Mouse (Mus musculus) CH12.LX (cell line): ENCODE measurements at regions not wholly inside any gene's neighbourhood (a gene's known extent, or its start where the extent isn't known, plus 50 kb on each side); places are given as distances from the start of the nearest gene placed in this dataset.

Source experiments
- CTCF ChIP-seq, 2 experiments: IDR thresholded peaks in 1 of 2; conservative IDR thresholded peaks in 1 of 2; 2 replicates each; pipeline ENCODE4 v1.5.1; 2011 to 2012; ENCODE audit warnings: low read depth in 2 of 2, low read length in 2 of 2, improper control_type of control experiment in 1 of 2, inconsistent platforms in 1 of 2, mild to moderate bottlenecking in 1 of 2, moderate library complexity in 1 of 2
- E2F4 ChIP-seq: IDR thresholded peaks from 2 replicates; pipeline ENCODE4 v1.6.1; 2011; ENCODE audit warnings: low read depth, low read length, improper control_type of control experiment; ENCODE audit not compliant: insufficient replicate concordance
- EP300 ChIP-seq: IDR thresholded peaks from 2 replicates; pipeline ENCODE4 v1.6.1; 2011; ENCODE audit warnings: low read length, improper control_type of control experiment
- ETS1 ChIP-seq: conservative IDR thresholded peaks from 2 replicates; pipeline ENCODE4 v1.6.1; 2012; ENCODE audit warnings: low read depth, mild to moderate bottlenecking, inconsistent platforms, low read length, improper control_type of control experiment, moderate library complexity
- HCFC1 ChIP-seq: IDR thresholded peaks from 2 replicates; pipeline ENCODE4 v1.6.1; 2012; ENCODE audit warnings: low read depth, mild to moderate bottlenecking, inconsistent platforms, low read length, improper control_type of control experiment
- MAFK ChIP-seq: IDR thresholded peaks from 2 replicates; pipeline ENCODE4 v1.6.1; 2011; ENCODE audit warnings: low read length, improper control_type of control experiment; ENCODE audit not compliant: insufficient replicate concordance
- NRF1 ChIP-seq: IDR thresholded peaks from 2 replicates; pipeline ENCODE4 v1.6.1; 2014; ENCODE audit warnings: low read depth, mild to moderate bottlenecking, inconsistent platforms, low read length, improper control_type of control experiment, moderate library complexity
- POLR2A ChIP-seq: IDR thresholded peaks from 2 replicates; pipeline ENCODE4 v1.6.1; 2011; ENCODE audit warnings: low read depth, mild to moderate bottlenecking, improper control_type of control experiment, low read length
- TCF12 ChIP-seq: IDR thresholded peaks from 2 replicates; pipeline ENCODE4 v1.6.1; 2014; ENCODE audit warnings: low read depth, mild to moderate bottlenecking, inconsistent platforms, low read length, improper control_type of control experiment
- ZC3H11A ChIP-seq: IDR thresholded peaks from 2 replicates; pipeline ENCODE4 v1.6.1; 2012; ENCODE audit warnings: low read depth, mild to moderate bottlenecking, inconsistent platforms, low read length, improper control_type of control experiment

- TF ChIP-seq EP300 (no peak), POLR2A (no peak), TCF12 (no peak), ETS1 (no peak), MAFK (no peak), E2F4 (no peak), HCFC1 (no peak), NRF1 (no peak), ZC3H11A (no peak), CTCF (conservative IDR thresholded peaks at IDR 0.05 in 1 of 2, IDR thresholded peaks at IDR 0.05 in 1 of 2; ENCODE audit: low read depth in 2 of 2, low read length in 2 of 2) (no peak)
These were observed 109.7 kb downstream of the H2al1j start for GRCm38 (mm10) chrX:11437151-11437944.
